Mouse (Mus musculus): ENCODE results near the gene Fam110a. TPM values are rescaled to one million over a fixed set of nuclear protein-coding genes. Genes with fewer than 3 reads are reported as not detected.

Gene Fam110a
- polyA plus RNA-seq, 1 experiment from 2014 or later, result 6.3 TPM

- no peak for DNase-seq
- no peak for ATAC-seq
- 74% methylated on average over 9 of the region's 9 CpGs for WGBS (ENCODE audit: insufficient replicate concordance)
- Histone ChIP-seq H3K4me3 (ENCODE audit: low read depth, low read length) (no peak overlapping the region), H3K4me1 (ENCODE audit: insufficient read depth) (peaks cover 17% of the 10 kb centered on the region), H3K27ac (ENCODE audit: low read depth) (no peak overlapping the region), H3K9ac (replicated peaks) (no peak overlapping the region), H3K27me3 (ENCODE audit: insufficient read depth, low read length) (no peaks in the 10 kb centered on the region), H3K9me3 (ENCODE audit: low read length) (no peaks in the 10 kb centered on the region), H3K4me2 (ENCODE audit: low read depth, low read length) (no peak overlapping the region), H3K36me3 (replicated peaks; ENCODE audit: insufficient read depth, low read length) (no peaks in the 10 kb centered on the region)
- TF ChIP-seq EP300 (IDR thresholded peaks at IDR 0.05; ENCODE audit: low read depth) (no peak), CTCF (IDR thresholded peaks at IDR 0.05; ENCODE audit: low read depth) (no peak)
These were observed 4.0 kb upstream of the Fam110a start for GRCm38 (mm10) chr2:151984019-151984418.

- TF ChIP-seq EP300 (IDR thresholded peaks at IDR 0.05; ENCODE audit: low read depth) (no peak), CTCF (IDR thresholded peaks at IDR 0.05; ENCODE audit: low read depth) (no peak)
- Histone ChIP-seq H3K4me2 (ENCODE audit: low read depth, low read length) (no peak overlapping the region), H3K4me3 (ENCODE audit: low read depth, low read length) (no peak overlapping the region), H3K4me1 (ENCODE audit: insufficient read depth) (peaks cover 32% of the 10 kb centered on the region), H3K36me3 (replicated peaks; ENCODE audit: insufficient read depth, low read length) (no peaks in the 10 kb centered on the region), H3K9ac (replicated peaks) (no peak overlapping the region), H3K9me3 (ENCODE audit: low read length) (no peaks in the 10 kb centered on the region), H3K27me3 (ENCODE audit: insufficient read depth, low read length) (no peaks in the 10 kb centered on the region), H3K27ac (ENCODE audit: low read depth) (no peak overlapping the region)
- no peak for ATAC-seq
- DNase-seq, result no peak
These were observed 2.5 kb upstream of the Fam110a start for GRCm38 (mm10) chr2:151982476-151982875.

GRCm38 (mm10) chr2:151981268-151981667 lies 1.2 kb upstream of the Fam110a start:
- no peak for TF ChIP-seq EP300 (IDR thresholded peaks at IDR 0.05; ENCODE audit: low read depth)
- TF ChIP-seq CTCF (IDR thresholded peaks at IDR 0.05; ENCODE audit: low read depth), result no peak
- 40% methylated on average over 6 of the region's 6 CpGs for WGBS (ENCODE audit: insufficient replicate concordance)

GRCm38 (mm10) chr2:151980355-151980693 lies 305 bp upstream of the Fam110a start:
- WGBS (ENCODE audit: insufficient replicate concordance), result 40% methylated on average over 3 of the region's 3 CpGs
- Histone ChIP-seq H3K4me2 (ENCODE audit: low read depth, low read length) (peak overlapping the region; percentile 86), H3K4me1 (ENCODE audit: insufficient read depth) (peaks cover 40% of the 10 kb centered on the region), H3K9me3 (ENCODE audit: low read length) (no peaks in the 10 kb centered on the region), H3K27ac (ENCODE audit: low read depth) (peak overlapping the region; percentile 76; the same call in 1 of the 2 replicates), H3K9ac (replicated peaks) (peak overlapping the region; percentile 81; the same call in 1 of the 2 replicates), H3K27me3 (ENCODE audit: insufficient read depth, low read length) (no peaks in the 10 kb centered on the region), H3K4me3 (ENCODE audit: low read depth, low read length) (peak overlapping the region; percentile 83), H3K36me3 (replicated peaks; ENCODE audit: insufficient read depth, low read length) (no peaks in the 10 kb centered on the region)
- ATAC-seq (peak; percentile 3; the same call in 1 of the 2 replicates), DNase-seq (no peak)
- TF ChIP-seq EP300 (IDR thresholded peaks at IDR 0.05; ENCODE audit: low read depth) (no peak), CTCF (IDR thresholded peaks at IDR 0.05; ENCODE audit: low read depth) (no peak)

More at GRCm38 (mm10) chr2:151981268-151981667, 1.2 kb upstream of the Fam110a start:
- H3K4me3 ChIP-seq (ENCODE audit: low read depth, low read length), result no peak overlapping the region
- H3K4me2 ChIP-seq (ENCODE audit: low read depth, low read length), result no peak overlapping the region
- H3K27ac ChIP-seq (ENCODE audit: low read depth), result no peak overlapping the region
- H3K9me3 ChIP-seq (ENCODE audit: low read length), result no peaks in the 10 kb centered on the region
- no peak for ATAC-seq
- no peak for DNase-seq
- H3K4me1 ChIP-seq (ENCODE audit: insufficient read depth), result peaks cover 39% of the 10 kb centered on the region
- H3K27me3 ChIP-seq (ENCODE audit: insufficient read depth, low read length), result no peaks in the 10 kb centered on the region
- H3K9ac ChIP-seq (replicated peaks), result no peak overlapping the region
- no peaks in the 10 kb centered on the region for H3K36me3 ChIP-seq (replicated peaks; ENCODE audit: insufficient read depth, low read length)

GRCm38 (mm10) chr2:151978494-151978893 lies 1.5 kb downstream of the Fam110a start:
- Histone ChIP-seq H3K4me2 (ENCODE audit: low read depth, low read length) (peak overlapping the region; percentile 86), H3K27ac (ENCODE audit: low read depth) (peak overlapping the region; percentile 76; the same call in 1 of the 2 replicates), H3K4me1 (ENCODE audit: insufficient read depth) (peaks cover 52% of the 10 kb centered on the region), H3K9me3 (ENCODE audit: low read length) (no peaks in the 10 kb centered on the region), H3K4me3 (ENCODE audit: low read depth, low read length) (peak overlapping the region; percentile 83; the same call in 1 of the 2 replicates), H3K27me3 (ENCODE audit: insufficient read depth, low read length) (no peaks in the 10 kb centered on the region), H3K9ac (replicated peaks) (no peak overlapping the region), H3K36me3 (replicated peaks; ENCODE audit: insufficient read depth, low read length) (no peaks in the 10 kb centered on the region)
- WGBS (ENCODE audit: insufficient replicate concordance), result 63% methylated on average over 6 of the region's 6 CpGs
- TF ChIP-seq CTCF (IDR thresholded peaks at IDR 0.05; ENCODE audit: low read depth) (no peak), EP300 (IDR thresholded peaks at IDR 0.05; ENCODE audit: low read depth) (no peak)
- DNase-seq (peak; percentile 27), ATAC-seq (no peak; the same call in 1 of the 2 replicates)

GRCm38 (mm10) chr2:151977689-151978440 lies 2.2 kb downstream of the Fam110a start:
- 76% methylated on average over 4 of the region's 4 CpGs for WGBS (ENCODE audit: insufficient replicate concordance)
- Histone ChIP-seq H3K9ac (replicated peaks) (0 out of 2 replicates have a peak overlapping the region, but pooled peaks have one; percentile 30), H3K4me3 (ENCODE audit: low read depth, low read length) (no peak overlapping the region), H3K27ac (ENCODE audit: low read depth) (no peak overlapping the region), H3K9me3 (ENCODE audit: low read length) (no peaks in the 10 kb centered on the region), H3K4me2 (ENCODE audit: low read depth, low read length) (peak overlapping the region; percentile 86; the same call in 1 of the 2 replicates), H3K36me3 (replicated peaks; ENCODE audit: insufficient read depth, low read length) (no peaks in the 10 kb centered on the region), H3K27me3 (ENCODE audit: insufficient read depth, low read length) (no peaks in the 10 kb centered on the region), H3K4me1 (ENCODE audit: insufficient read depth) (peaks cover 57% of the 10 kb centered on the region)
- peak; percentile 31 for DNase-seq
- TF ChIP-seq CTCF (IDR thresholded peaks at IDR 0.05; ENCODE audit: low read depth) (no peak), EP300 (IDR thresholded peaks at IDR 0.05; ENCODE audit: low read depth) (no peak)
- ATAC-seq, result no peak
